Mouse (Mus musculus) liver, postnatal 0 days (tissue): ENCODE results near the gene Hspbp1. TPM values are rescaled to one million over a fixed set of nuclear protein-coding genes. Genes with fewer than 3 reads are reported as not detected.

Experiments
- ATAC-seq: fragments of 200-750 bp; cut with Nextera tagmentation; 2 replicates; pipeline ENCODE4 v1.8.0; 2017; ENCODE audit warnings: mild to moderate bottlenecking, moderate library complexity
- DNase-seq: peaks from one replicate; pipeline ENCODE4 v3.0.0-alpha.2; 2016
- H3K27ac ChIP-seq: fragments of 300-500 bp; sonication (generic); 2 replicates; pipeline ENCODE4 v1.5.1; 2014; ENCODE audit warnings: antibody characterized with exemption, moderate library complexity, mild to moderate bottlenecking, low read depth
- H3K27me3 ChIP-seq: fragments of 300-500 bp; sonication (generic); 2 replicates; pipeline ENCODE4 v1.6.1; 2014; ENCODE audit warnings: low read length, control low read depth, mixed read lengths; ENCODE audit not compliant: insufficient read depth
- H3K36me3 ChIP-seq: fragments of 300-500 bp; sonication (generic); replicated peaks from 2 replicates; pipeline ENCODE4 v1.6.1; 2014; ENCODE audit warnings: mild to moderate bottlenecking, control low read depth, low read length, moderate library complexity, mixed read lengths; ENCODE audit not compliant: insufficient read depth
- H3K4me1 ChIP-seq: fragments of 300-500 bp; sonication (generic); 2 replicates; pipeline ENCODE4 v1.6.1; 2014; ENCODE audit warnings: antibody characterized with exemption, mild to moderate bottlenecking, control low read depth; ENCODE audit not compliant: insufficient read depth
- H3K4me2 ChIP-seq: fragments of 300-500 bp; sonication (generic); 2 replicates; pipeline ENCODE4 v1.6.1; 2014; ENCODE audit warnings: low read depth, mild to moderate bottlenecking, low read length, moderate library complexity, mixed read lengths
- H3K4me3 ChIP-seq: fragments of 300-500 bp; sonication (generic); 2 replicates; pipeline ENCODE4 v1.5.1; 2014; ENCODE audit warnings: low read depth, low read length
- H3K9ac ChIP-seq: fragments of 300-500 bp; sonication (generic); replicated peaks from 2 replicates; pipeline ENCODE4 v1.6.1; 2014; ENCODE audit warnings: mild to moderate bottlenecking, moderate library complexity
- H3K9me3 ChIP-seq: fragments of 300-500 bp; sonication (generic); 2 replicates; pipeline ENCODE4 v1.6.1; 2016; ENCODE audit warnings: mild to moderate bottlenecking, control low read depth, low read length, mixed read lengths
- CTCF ChIP-seq: sonication (generic); IDR thresholded peaks from 2 replicates; pipeline ENCODE4 v1.5.1; 2016; ENCODE audit warnings: antibody characterized with exemption, low read depth
- EP300 ChIP-seq: IDR thresholded peaks from 2 replicates; pipeline ENCODE4 v1.6.1; 2016; ENCODE audit warnings: antibody characterized with exemption, low read depth, mild to moderate bottlenecking
- WGBS: fragments of 180-500 bp; shearing (Covaris S2); extraction: QIAGEN DNeasy Blood & Tissue Kit; methylation state at CpG from one replicate; pipeline ENCODE4 v1.1.7; 2014; ENCODE audit not compliant: insufficient replicate concordance; 5-methylcytosine and 5-hydroxymethylcytosine counted together
- polyA plus RNA-seq: library from polyadenylated mRNA; unstranded; fragments of >200 nt; fragmentation: Nextera tagmentation; extraction: Ambion mirVana; gene quantifications from 2 replicates; pipeline ENCODE4 v1.2.1, GENCODE M21; 2015

The Hspbp1 gene
- polyA plus RNA-seq, 1 experiment from 2014 or later, result 33.1 TPM

GRCm38 (mm10) chr7:4693004-4693403 lies 8.1 kb upstream of the Hspbp1 start:
- Histone ChIP-seq H3K9me3 (no peaks in the 10 kb centered on the region), H3K4me1 (peaks cover 5% of the 10 kb centered on the region), H3K4me2 (no peak overlapping the region), H3K27me3 (peaks cover 13% of the 10 kb centered on the region), H3K4me3 (no peak overlapping the region), H3K27ac (no peak overlapping the region), H3K36me3 (no peaks in the 10 kb centered on the region), H3K9ac (no peak overlapping the region)
- DNase-seq (no peak), ATAC-seq (no peak)
- TF ChIP-seq EP300, result no peak
- TF ChIP-seq CTCF, result no peak
- WGBS, result 83% methylated on average over 6 of the region's 6 CpGs

- peaks cover 5% of the 10 kb centered on the region for H3K4me1 ChIP-seq
- no peak for TF ChIP-seq EP300
- TF ChIP-seq CTCF, result no peak
- no peak overlapping the region for H3K27ac ChIP-seq
- DNase-seq (no peak), ATAC-seq (no peak)
- H3K27me3 ChIP-seq, result peaks cover 13% of the 10 kb centered on the region
- H3K4me3 ChIP-seq, result peak overlapping the region; percentile 40
- no peaks in the 10 kb centered on the region for H3K36me3 ChIP-seq
- peak overlapping the region; percentile 71 for H3K4me2 ChIP-seq
- H3K9me3 ChIP-seq, result no peaks in the 10 kb centered on the region
- 23% methylated on average over 26 of the region's 35 CpGs for WGBS
- peak overlapping the region; percentile 71 for H3K9ac ChIP-seq
Measured at GRCm38 (mm10) chr7:4690951-4691653, 6.2 kb upstream of the Hspbp1 start.

- H3K4me3 ChIP-seq, result peak within 1 kb of the TSS; percentile 40
- peaks cover 5% of the 10 kb centered on the region for H3K4me1 ChIP-seq
- no peak within 1 kb of the TSS for H3K27ac ChIP-seq
- H3K4me2 ChIP-seq, result peak within 1 kb of the TSS; percentile 71
- H3K27me3 ChIP-seq, result peaks cover 13% of the 10 kb centered on the region
- DNase-seq (peak; percentile 45), ATAC-seq (peak; percentile 38; the same call in 1 of the 2 replicates)
- WGBS, result 2% methylated on average over 7 of the region's 18 CpGs
- no peak for TF ChIP-seq EP300
- no peak for TF ChIP-seq CTCF
- H3K9ac ChIP-seq, result peak within 1 kb of the TSS; percentile 71
- no peaks in the 10 kb centered on the region for H3K9me3 ChIP-seq
- H3K36me3 ChIP-seq, result no peaks in the 10 kb centered on the region
Measured at GRCm38 (mm10) chr7:4690387-4690786, 5.5 kb upstream of the Hspbp1 start, which contains the start of gene Brsk1. Brsk1 (plus strand) TSS chr7:4690604.

- H3K4me3 ChIP-seq, result peak overlapping the region; percentile 71
- H3K4me2 ChIP-seq, result peak overlapping the region; percentile 77
- no peaks in the 10 kb centered on the region for H3K9me3 ChIP-seq
- H3K36me3 ChIP-seq, result 0 out of 2 replicates have a peak, but pooled peaks cover 2% of the 10 kb centered on the region
- no peak overlapping the region for H3K27ac ChIP-seq
- ATAC-seq (no peak), DNase-seq (no peak)
- WGBS, result 5% methylated on average over 13 of the region's 13 CpGs
- no peak for TF ChIP-seq CTCF
- no peak for TF ChIP-seq EP300
- peaks cover 9% of the 10 kb centered on the region for H3K4me1 ChIP-seq
- no peaks in the 10 kb centered on the region for H3K27me3 ChIP-seq
- H3K9ac ChIP-seq, result peak overlapping the region; percentile 54
Measured at GRCm38 (mm10) chr7:4684203-4684602, 665 bp downstream of the Hspbp1 start.

GRCm38 (mm10) chr7:4683307-4683706 lies 1.6 kb downstream of the Hspbp1 start:
- 0 out of 2 replicates have a peak, but pooled peaks cover 2% of the 10 kb centered on the region for H3K36me3 ChIP-seq
- no peak overlapping the region for H3K27ac ChIP-seq
- H3K4me1 ChIP-seq, result peaks cover 9% of the 10 kb centered on the region
- H3K27me3 ChIP-seq, result no peaks in the 10 kb centered on the region
- no peak overlapping the region for H3K9ac ChIP-seq
- H3K4me2 ChIP-seq, result no peak overlapping the region
- no peak overlapping the region for H3K4me3 ChIP-seq
- ATAC-seq, result no peak
- DNase-seq, result no peak
- TF ChIP-seq EP300 (no peak), CTCF (no peak)
- no peaks in the 10 kb centered on the region for H3K9me3 ChIP-seq
- 59% methylated on average over 5 of the region's 5 CpGs for WGBS

- no peaks in the 10 kb centered on the region for H3K9me3 ChIP-seq
- no peak overlapping the region for H3K4me2 ChIP-seq
- H3K27me3 ChIP-seq, result no peaks in the 10 kb centered on the region
- H3K27ac ChIP-seq, result no peak overlapping the region
- H3K36me3 ChIP-seq, result peaks cover 23% of the 10 kb centered on the region
- H3K4me1 ChIP-seq, result peaks cover 17% of the 10 kb centered on the region
- DNase-seq, result no peak
- no peak overlapping the region for H3K9ac ChIP-seq
- TF ChIP-seq EP300 (no peak), CTCF (no peak)
- no peak for ATAC-seq
- 82% methylated on average over 7 of the region's 7 CpGs for WGBS
- H3K4me3 ChIP-seq, result no peak overlapping the region
Measured at GRCm38 (mm10) chr7:4675200-4675599, 9.7 kb downstream of the Hspbp1 start.
